Mouse (Mus musculus) limb, embryonic 14.5 days (tissue): ENCODE results near the gene Frmd8. TPM values are rescaled to one million over a fixed set of nuclear protein-coding genes. Genes with fewer than 3 reads are reported as not detected.

ENCODE experiments used
- ATAC-seq: fragments of 200-750 bp; cut with Nextera tagmentation; 2 replicates; pipeline ENCODE4 v1.8.0; 2017; ENCODE audit warnings: low read depth, moderate number of reproducible peaks, moderate TSS enrichment; ENCODE audit not compliant: low FRiP score
- DNase-seq: peaks from one replicate; pipeline ENCODE4 v3.0.0-alpha.2; 2015; ENCODE audit warnings: low spot score
- H3K27ac ChIP-seq: fragments of 300-500 bp; sonication (generic); replicated peaks from 2 replicates; pipeline ENCODE4 v1.5.1; 2014; ENCODE audit warnings: low read depth, mild to moderate bottlenecking, low read length, moderate library complexity, mixed read lengths
- H3K27me3 ChIP-seq: fragments of 300-500 bp; sonication (generic); 2 replicates; pipeline ENCODE4 v1.6.1; 2014; ENCODE audit warnings: low read length, mixed read lengths; ENCODE audit not compliant: control insufficient read depth, insufficient read depth
- H3K36me3 ChIP-seq: fragments of 300-500 bp; sonication (generic); 2 replicates; pipeline ENCODE4 v1.6.1; 2014; ENCODE audit warnings: mild to moderate bottlenecking, low read length, moderate library complexity, mixed read lengths; ENCODE audit not compliant: control insufficient read depth, insufficient read depth
- H3K4me1 ChIP-seq: fragments of 300-500 bp; sonication (generic); 2 replicates; pipeline ENCODE4 v1.6.1; 2014; ENCODE audit warnings: antibody characterized with exemption, low read length, mixed read lengths; ENCODE audit not compliant: control insufficient read depth, insufficient read depth
- H3K4me2 ChIP-seq: fragments of 300-500 bp; sonication (generic); replicated peaks from 2 replicates; pipeline ENCODE4 v1.6.1; 2014; ENCODE audit warnings: low read depth, mild to moderate bottlenecking, low read length, moderate library complexity; ENCODE audit not compliant: severe bottlenecking
- H3K4me3 ChIP-seq: fragments of 300-500 bp; sonication (generic); replicated peaks from 2 replicates; pipeline ENCODE4 v1.5.1; 2014; ENCODE audit warnings: low read length
- H3K9ac ChIP-seq: fragments of 300-500 bp; sonication (generic); 2 replicates; pipeline ENCODE4 v1.6.1; 2014; ENCODE audit warnings: mild to moderate bottlenecking, low read depth, low read length, moderate library complexity; ENCODE audit not compliant: severe bottlenecking
- H3K9me3 ChIP-seq: fragments of 300-500 bp; sonication (generic); 2 replicates; pipeline ENCODE4 v1.6.1; 2016; ENCODE audit warnings: low read length; ENCODE audit not compliant: control insufficient read depth
- POLR2A ChIP-seq: fragments of 200-500 bp; IDR thresholded peaks from 2 replicates; pipeline ENCODE4 v1.8.0; 2012; ENCODE audit warnings: inconsistent platforms, mild to moderate bottlenecking, moderate library complexity, borderline replicate concordance; ENCODE audit not compliant: insufficient read depth, insufficient read length; ENCODE audit errors: extremely low read depth
- WGBS: fragments of 180-500 bp; shearing (Covaris S2); extraction: QIAGEN DNeasy Blood & Tissue Kit; methylation state at CpG from one replicate; pipeline ENCODE4 v1.1.7; 2014; 5-methylcytosine and 5-hydroxymethylcytosine counted together
- polyA plus RNA-seq, 2 experiments: library from polyadenylated mRNA; depleted of rRNA in 1 of 2; stranded (reverse) in 1 of 2; unstranded in 1 of 2; fragments of >200 nt; fragmentation: Nextera tagmentation in 1 of 2; extraction: Ambion mirVana in 1 of 2; gene quantifications; 2 replicates each; pipeline versions ENCODE4 v1.2.1 to v1.2.3; 2012 to 2014

Gene Frmd8
- polyA plus RNA-seq, 2 experiments, result 22.7 TPM

DNA sequence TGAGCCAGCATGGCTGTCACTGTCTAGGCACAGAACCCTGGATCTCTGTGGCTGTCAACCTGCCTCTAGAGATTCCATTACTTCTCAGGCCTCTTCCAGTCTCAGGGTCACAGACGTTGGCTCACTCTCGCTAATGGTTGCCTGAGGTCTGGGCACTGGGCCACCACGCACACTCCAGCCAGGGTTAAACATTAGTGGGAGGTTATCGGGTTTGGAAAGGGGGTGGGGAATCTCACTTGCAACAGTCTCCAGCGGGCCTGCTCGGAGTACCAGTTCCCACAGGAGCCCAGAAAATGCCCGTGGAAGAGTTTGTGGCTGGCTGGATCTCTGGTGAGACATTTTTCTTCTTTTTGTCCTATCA is 3.3 kb upstream of the Frmd8 start:
- no peak for ATAC-seq
- no peak for TF ChIP-seq POLR2A
- 75% methylated on average over 7 of the region's 7 CpGs for WGBS
- Histone ChIP-seq H3K36me3 (no peaks in the 10 kb centered on the region), H3K9ac (no peak overlapping the region), H3K4me2 (0 out of 2 replicates have a peak overlapping the region, but pooled peaks have one; percentile 8), H3K9me3 (no peaks in the 10 kb centered on the region), H3K4me1 (peaks cover 15% of the 10 kb centered on the region), H3K27me3 (no peaks in the 10 kb centered on the region), H3K4me3 (no peak overlapping the region), H3K27ac (no peak overlapping the region)
- DNase-seq, result no peak

DNA sequence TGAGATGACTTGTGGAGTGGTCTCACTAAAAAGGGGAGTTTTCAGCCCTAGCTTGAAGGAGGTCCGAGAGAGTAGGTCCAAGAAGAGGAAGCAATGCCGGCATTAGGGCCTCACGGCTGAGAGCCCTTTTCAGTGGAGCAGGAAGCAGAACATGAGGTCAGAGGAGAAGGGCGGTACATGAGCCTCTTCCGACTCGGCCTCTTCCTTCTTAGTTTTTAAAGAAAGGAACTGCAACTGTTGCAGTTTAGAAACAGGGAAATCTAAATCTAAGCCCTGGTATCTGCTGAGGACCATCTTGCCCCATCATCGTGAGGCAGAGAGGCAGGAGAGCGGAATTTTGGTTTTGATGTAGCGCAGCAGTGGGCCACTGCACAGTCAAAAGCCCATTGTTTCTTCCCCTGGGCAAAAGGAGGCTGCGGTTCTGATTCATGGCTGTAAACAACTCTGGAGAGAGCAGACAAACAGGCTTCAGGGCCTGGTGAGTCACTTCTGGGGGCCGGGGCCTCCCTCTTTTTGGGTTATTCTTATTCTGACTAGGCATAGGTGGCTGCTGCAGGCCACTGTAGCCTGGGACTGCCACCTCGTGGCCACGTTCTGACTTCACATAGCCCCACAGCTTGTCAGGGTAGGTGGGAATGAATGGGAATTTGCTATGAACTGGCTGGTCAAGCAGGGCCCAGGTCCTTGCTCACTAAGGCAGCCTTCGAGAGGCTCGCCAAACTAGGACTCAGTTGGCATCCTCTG is 2.7 kb upstream of the Frmd8 start, which contains the start of gene Slc25a45:
Gene Slc25a45 (plus strand): TSS at position 191 of the 744 bp plus-strand sequence.
- H3K27me3 ChIP-seq, result no peaks in the 10 kb centered on the region
- H3K4me2 ChIP-seq, result 0 out of 2 replicates have a peak within 1 kb of the TSS, but pooled peaks have one; percentile 8
- H3K27ac ChIP-seq, result 0 out of 2 replicates have a peak within 1 kb of the TSS, but pooled peaks have one; percentile 52
- ATAC-seq (peak; percentile 50), DNase-seq (peak; percentile 78)
- H3K4me3 ChIP-seq, result no peak within 1 kb of the TSS
- WGBS, result 48% methylated on average over 15 of the region's 15 CpGs
- peaks cover 15% of the 10 kb centered on the region for H3K4me1 ChIP-seq
- H3K9me3 ChIP-seq, result no peaks in the 10 kb centered on the region
- H3K9ac ChIP-seq, result peak within 1 kb of the TSS; percentile 31; the same call in 1 of the 2 replicates
- TF ChIP-seq POLR2A, result no peak
- peaks cover under 1% of the 10 kb centered on the region; the same call in 1 of the 2 replicates for H3K36me3 ChIP-seq

DNA sequence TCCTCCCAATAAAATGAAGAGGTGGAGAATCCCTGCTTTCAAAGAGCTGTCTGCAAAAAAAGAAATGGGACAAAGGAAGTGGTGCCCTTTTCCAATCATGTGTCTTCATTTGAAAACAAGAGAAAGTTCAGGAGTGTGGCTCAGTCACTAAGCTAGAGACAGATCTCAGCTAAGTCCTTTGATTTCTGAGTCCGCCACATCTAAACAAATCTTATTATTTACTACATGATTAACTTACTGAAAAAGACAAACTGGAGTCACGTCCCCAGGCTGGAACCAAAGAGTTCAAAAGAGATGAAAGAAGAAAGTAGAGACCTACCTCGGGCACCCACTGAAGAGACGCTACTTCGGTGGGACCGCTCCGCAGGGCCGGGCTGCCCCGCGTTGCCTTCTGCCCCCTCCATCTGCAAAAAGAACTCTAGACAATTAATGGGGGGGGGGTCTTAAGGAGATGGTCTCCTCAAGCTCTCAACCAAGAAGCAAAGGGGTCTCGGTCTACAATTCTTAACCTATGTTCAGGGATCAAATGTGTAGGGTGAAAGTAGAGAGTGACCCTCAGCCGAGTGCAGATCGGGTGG is 594 bp downstream of the Frmd8 start:
- peak overlapping the region; percentile 64 for H3K4me3 ChIP-seq
- no peaks in the 10 kb centered on the region for H3K27me3 ChIP-seq
- peak overlapping the region; percentile 64 for H3K9ac ChIP-seq
- H3K4me2 ChIP-seq, result peak overlapping the region; percentile 69
- WGBS, result 15% methylated on average over 13 of the region's 13 CpGs
- TF ChIP-seq POLR2A, result no peak
- no peaks in the 10 kb centered on the region for H3K9me3 ChIP-seq
- no peak for DNase-seq
- ATAC-seq, result no peak
- no peak overlapping the region for H3K27ac ChIP-seq
- H3K36me3 ChIP-seq, result peaks cover 18% of the 10 kb centered on the region; the same call in 1 of the 2 replicates
- peaks cover 29% of the 10 kb centered on the region for H3K4me1 ChIP-seq

DNA sequence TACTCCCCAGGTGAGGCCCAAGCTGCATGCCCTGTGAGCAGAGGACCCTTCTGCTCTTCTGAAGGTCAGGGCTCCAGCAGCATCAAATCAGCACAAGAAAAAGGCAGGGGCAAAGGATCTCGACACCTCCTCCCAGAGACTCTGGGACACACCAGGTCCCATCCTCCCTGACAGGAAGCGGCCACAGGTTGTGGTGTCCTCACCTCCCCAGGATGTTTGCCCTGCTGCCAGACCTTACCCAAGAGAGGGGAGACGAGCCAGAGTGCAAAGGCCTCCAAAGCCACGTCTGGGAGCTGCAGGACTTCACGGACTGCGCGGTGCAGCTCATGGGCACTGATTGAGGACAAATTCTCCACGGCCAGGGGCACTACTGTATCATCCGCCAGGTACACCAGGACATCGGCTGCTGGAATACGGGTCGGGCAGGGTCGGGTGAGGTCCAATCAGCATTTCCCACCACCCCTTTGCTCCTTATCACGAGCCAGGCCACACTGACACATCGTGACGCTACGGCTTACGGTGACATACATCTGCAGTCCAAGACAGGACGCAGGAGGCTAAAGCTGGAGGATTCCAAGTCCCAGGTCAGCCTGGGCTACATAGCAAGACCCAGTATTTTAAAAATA is 2.0 kb downstream of the Frmd8 start:
- whole genome bisulfite sequencing, result 87% methylated on average over 19 of the region's 19 CpGs
- no peak for TF ChIP-seq POLR2A
- no peak overlapping the region for H3K4me2 ChIP-seq
- H3K9me3 ChIP-seq, result no peaks in the 10 kb centered on the region
- H3K36me3 ChIP-seq, result peaks cover 32% of the 10 kb centered on the region
- no peak overlapping the region for H3K4me3 ChIP-seq
- peaks cover 29% of the 10 kb centered on the region for H3K4me1 ChIP-seq
- H3K27ac ChIP-seq, result no peak overlapping the region
- ATAC-seq (no peak), DNase-seq (no peak)
- no peaks in the 10 kb centered on the region for H3K27me3 ChIP-seq
- H3K9ac ChIP-seq, result no peak overlapping the region

DNA sequence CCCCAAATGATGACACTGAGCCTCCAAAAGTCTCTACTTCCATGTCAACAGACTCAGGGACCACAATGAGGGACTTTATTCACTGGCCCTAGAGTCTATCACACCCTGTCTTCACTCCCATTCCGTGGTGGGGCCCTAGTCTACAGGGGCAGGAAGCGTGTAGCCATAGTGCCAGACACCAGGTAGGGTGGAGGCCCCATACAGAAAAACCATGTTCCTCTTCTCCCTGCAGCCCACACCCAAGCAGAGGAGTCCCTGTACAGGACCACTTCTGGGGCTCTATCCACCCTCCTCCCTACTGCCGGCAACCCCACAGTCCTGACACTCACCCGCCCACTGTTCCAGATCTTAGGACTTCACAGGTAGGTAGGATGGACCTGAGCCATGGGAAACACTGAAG is 2.5 kb downstream of the Frmd8 start:
- 90% methylated on average over 4 of the region's 4 CpGs for WGBS
- no peaks in the 10 kb centered on the region for H3K27me3 ChIP-seq
- peaks cover 37% of the 10 kb centered on the region for H3K36me3 ChIP-seq
- TF ChIP-seq POLR2A, result no peak
- no peak overlapping the region for H3K4me2 ChIP-seq
- ATAC-seq (no peak), DNase-seq (no peak)
- H3K9me3 ChIP-seq, result no peaks in the 10 kb centered on the region
- H3K4me1 ChIP-seq, result peaks cover 26% of the 10 kb centered on the region
- H3K4me3 ChIP-seq, result no peak overlapping the region
- H3K9ac ChIP-seq, result no peak overlapping the region
- H3K27ac ChIP-seq, result no peak overlapping the region
